Mouse (Mus musculus): Measurements from ENCODE around the gene Pacsin1.

- TF ChIP-seq EP300 (optimal IDR thresholded peaks at IDR 0.05) (no peak), CTCF (IDR thresholded peaks at IDR 0.05; ENCODE audit: low read depth) (no peak)
Observed at GRCm38 (mm10) chr17:27637333-27637732, 18.0 kb upstream of the Pacsin1 start.

Data from stomach, postnatal 0 days (tissue).